Mouse (Mus musculus): ENCODE data around the gene Crtc2.

- no peak for TF ChIP-seq CTCF (IDR thresholded peaks at IDR 0.05; ENCODE audit: insufficient read depth, low read length)
- no peak for TF ChIP-seq POLR2A (IDR thresholded peaks at IDR 0.05; ENCODE audit: borderline replicate concordance, extremely low read depth, low read depth, low read length)
Observed at GRCm38 (mm10) chr3:90284150-90284549, 30.2 kb downstream of the Crtc2 start.
